Mouse (Mus musculus) forebrain, embryonic 12.5 days (tissue): ENCODE results near the gene Olfr656. TPM values are rescaled to one million over a fixed set of nuclear protein-coding genes. Genes with fewer than 3 reads are reported as not detected.

Source experiments
- ATAC-seq: fragments of 200-750 bp; cut with Nextera tagmentation; 2 replicates; pipeline ENCODE4 v1.8.0; 2017; ENCODE audit warnings: moderate TSS enrichment; ENCODE audit not compliant: low FRiP score
- H3K27ac ChIP-seq: fragments of 300-500 bp; sonication (generic); 2 replicates; pipeline ENCODE4 v1.5.1; 2016; ENCODE audit warnings: mild to moderate bottlenecking
- H3K27me3 ChIP-seq: fragments of 300-500 bp; sonication (generic); 2 replicates; pipeline ENCODE4 v1.6.1; 2016; ENCODE audit warnings: mild to moderate bottlenecking
- H3K36me3 ChIP-seq: fragments of 300-500 bp; sonication (generic); replicated peaks from 2 replicates; pipeline ENCODE4 v1.6.1; 2016; ENCODE audit warnings: mild to moderate bottlenecking
- H3K4me1 ChIP-seq: fragments of 300-500 bp; sonication (generic); 2 replicates; pipeline ENCODE4 v1.6.1; 2016
- H3K4me2 ChIP-seq: fragments of 300-500 bp; sonication (generic); 2 replicates; pipeline ENCODE4 v1.6.1; 2016; ENCODE audit warnings: mild to moderate bottlenecking, moderate library complexity
- H3K4me3 ChIP-seq: fragments of 300-500 bp; sonication (generic); replicated peaks from 2 replicates; pipeline ENCODE4 v1.5.1; 2016; ENCODE audit warnings: mild to moderate bottlenecking
- H3K9ac ChIP-seq: fragments of 300-500 bp; sonication (generic); 2 replicates; pipeline ENCODE4 v1.6.1; 2016; ENCODE audit warnings: mild to moderate bottlenecking
- H3K9me3 ChIP-seq: fragments of 300-500 bp; sonication (generic); 2 replicates; pipeline ENCODE4 v1.6.1; 2016
- WGBS: fragments of 180-500 bp; shearing (Covaris S2); methylation state at CpG from one replicate; pipeline ENCODE4 v1.1.7; 2016; 5-methylcytosine and 5-hydroxymethylcytosine counted together
- polyA plus RNA-seq: library from polyadenylated mRNA; unstranded; fragments of >200 nt; fragmentation: Nextera tagmentation; extraction: Ambion mirVana; gene quantifications from 2 replicates; pipeline ENCODE4 v1.2.1, GENCODE M21; 2016

Gene Olfr656
- not detected in 2 replicates for polyA plus RNA-seq

- H3K9me3 ChIP-seq = no peaks in the 10 kb centered on the region
- H3K36me3 ChIP-seq = no peaks in the 10 kb centered on the region
- no peaks in the 10 kb centered on the region for H3K4me1 ChIP-seq
- WGBS = 78% methylated on average over 4 of the region's 4 CpGs
- no peak for ATAC-seq
- H3K4me2 ChIP-seq = no peak within 1 kb of the TSS
- no peak within 1 kb of the TSS for H3K9ac ChIP-seq
- H3K4me3 ChIP-seq = no peak within 1 kb of the TSS
- H3K27me3 ChIP-seq = no peaks in the 10 kb centered on the region
- H3K27ac ChIP-seq = no peak within 1 kb of the TSS
These were observed at the start of gene Olfr656 for GRCm38 (mm10) chr7:104613655-104614054. Gene Olfr656, plus strand, starts transcription at chr7:104613955.

- no peak within 1 kb of the TSS for H3K9ac ChIP-seq
- ATAC-seq = no peak
- H3K27ac ChIP-seq = no peak within 1 kb of the TSS
- no peak within 1 kb of the TSS for H3K4me2 ChIP-seq
- H3K27me3 ChIP-seq = no peaks in the 10 kb centered on the region
- no peaks in the 10 kb centered on the region for H3K4me1 ChIP-seq
- 85% methylated on average over 2 of the region's 2 CpGs for WGBS
- H3K36me3 ChIP-seq = no peaks in the 10 kb centered on the region
- H3K9me3 ChIP-seq = no peaks in the 10 kb centered on the region
- no peak within 1 kb of the TSS for H3K4me3 ChIP-seq
These were observed 36.7 kb upstream of the Olfr656 start, which contains the start of gene Olfr653 for GRCm38 (mm10) chr7:104577014-104577413. Gene Olfr653, plus strand, starts transcription at chr7:104577314.

- Histone ChIP-seq H3K27ac (no peak overlapping the region), H3K27me3 (no peaks in the 10 kb centered on the region), H3K4me1 (no peaks in the 10 kb centered on the region), H3K36me3 (no peaks in the 10 kb centered on the region), H3K4me2 (no peak overlapping the region), H3K9ac (no peak overlapping the region), H3K4me3 (no peak overlapping the region), H3K9me3 (no peaks in the 10 kb centered on the region)
- no peak for ATAC-seq
- WGBS = 91% methylated on average over 4 of the region's 4 CpGs
These were observed 32.9 kb upstream of the Olfr656 start for GRCm38 (mm10) chr7:104580846-104581245.

GRCm38 (mm10) chr7:104581429-104581828, 32.3 kb upstream of the Olfr656 start:
- Histone ChIP-seq H3K9me3 (no peaks in the 10 kb centered on the region), H3K4me1 (no peaks in the 10 kb centered on the region), H3K4me3 (no peak overlapping the region), H3K27ac (no peak overlapping the region), H3K36me3 (no peaks in the 10 kb centered on the region), H3K27me3 (no peaks in the 10 kb centered on the region), H3K9ac (no peak overlapping the region), H3K4me2 (no peak overlapping the region)
- WGBS = 88% methylated on average over 4 of the region's 4 CpGs
- no peak for ATAC-seq

GRCm38 (mm10) chr7:104586725-104587124, 27.0 kb upstream of the Olfr656 start, which contains the start of gene Olfr654:
Gene Olfr654, plus strand, starts transcription at chr7:104587025.
- no peaks in the 10 kb centered on the region for H3K9me3 ChIP-seq
- no peak within 1 kb of the TSS for H3K9ac ChIP-seq
- no peaks in the 10 kb centered on the region for H3K36me3 ChIP-seq
- no peaks in the 10 kb centered on the region for H3K27me3 ChIP-seq
- no peak within 1 kb of the TSS for H3K4me3 ChIP-seq
- H3K27ac ChIP-seq = no peak within 1 kb of the TSS
- H3K4me1 ChIP-seq = no peaks in the 10 kb centered on the region
- WGBS = 91% methylated on average over 4 of the region's 4 CpGs
- ATAC-seq = no peak
- no peak within 1 kb of the TSS for H3K4me2 ChIP-seq

GRCm38 (mm10) chr7:104588274-104588673, 25.5 kb upstream of the Olfr656 start:
- no peaks in the 10 kb centered on the region for H3K36me3 ChIP-seq
- H3K4me3 ChIP-seq = no peak overlapping the region
- ATAC-seq = no peak
- no peaks in the 10 kb centered on the region for H3K9me3 ChIP-seq
- no peaks in the 10 kb centered on the region for H3K4me1 ChIP-seq
- H3K27ac ChIP-seq = no peak overlapping the region
- H3K4me2 ChIP-seq = no peak overlapping the region
- no peak overlapping the region for H3K9ac ChIP-seq
- WGBS = 83% methylated on average over 5 of the region's 5 CpGs
- H3K27me3 ChIP-seq = no peaks in the 10 kb centered on the region

- Histone ChIP-seq H3K4me1 (no peaks in the 10 kb centered on the region), H3K9me3 (0 out of 2 replicates have a peak, but pooled peaks cover 4% of the 10 kb centered on the region), H3K27ac (no peak within 1 kb of the TSS), H3K4me3 (no peak within 1 kb of the TSS), H3K4me2 (no peak within 1 kb of the TSS), H3K9ac (no peak within 1 kb of the TSS), H3K27me3 (no peaks in the 10 kb centered on the region), H3K36me3 (no peaks in the 10 kb centered on the region)
- ATAC-seq = no peak
- 86% methylated on average over 2 of the region's 2 CpGs for WGBS
These were observed 12.1 kb upstream of the Olfr656 start, which contains the start of gene Olfr655 for GRCm38 (mm10) chr7:104601679-104602078. Gene Olfr655, minus strand, starts transcription at chr7:104601779.

GRCm38 (mm10) chr7:104603173-104603572, 10.6 kb upstream of the Olfr656 start:
- Histone ChIP-seq H3K36me3 (no peaks in the 10 kb centered on the region), H3K4me1 (no peaks in the 10 kb centered on the region), H3K9me3 (0 out of 2 replicates have a peak, but pooled peaks cover 4% of the 10 kb centered on the region), H3K4me3 (no peak overlapping the region), H3K9ac (no peak overlapping the region), H3K4me2 (no peak overlapping the region), H3K27ac (no peak overlapping the region), H3K27me3 (no peaks in the 10 kb centered on the region)
- no peak for ATAC-seq
- WGBS = 0% methylated on average over 3 of the region's 3 CpGs

- Histone ChIP-seq H3K4me1 (no peaks in the 10 kb centered on the region), H3K9me3 (0 out of 2 replicates have a peak, but pooled peaks cover 4% of the 10 kb centered on the region), H3K27me3 (no peaks in the 10 kb centered on the region), H3K36me3 (no peaks in the 10 kb centered on the region), H3K4me2 (no peak overlapping the region), H3K4me3 (no peak overlapping the region), H3K9ac (no peak overlapping the region), H3K27ac (no peak overlapping the region)
- no peak for ATAC-seq
These were observed 9.0 kb upstream of the Olfr656 start for GRCm38 (mm10) chr7:104604727-104605126.

GRCm38 (mm10) chr7:104624494-104624893, 10.7 kb downstream of the Olfr656 start, which contains the start of gene Olfr657:
Gene Olfr657, plus strand, starts transcription at chr7:104624794.
- H3K27ac ChIP-seq = no peak within 1 kb of the TSS
- no peaks in the 10 kb centered on the region for H3K4me1 ChIP-seq
- no peaks in the 10 kb centered on the region for H3K36me3 ChIP-seq
- no peak within 1 kb of the TSS for H3K4me2 ChIP-seq
- H3K4me3 ChIP-seq = no peak within 1 kb of the TSS
- no peak for ATAC-seq
- H3K9ac ChIP-seq = no peak within 1 kb of the TSS
- no peaks in the 10 kb centered on the region for H3K9me3 ChIP-seq
- no peaks in the 10 kb centered on the region for H3K27me3 ChIP-seq

GRCm38 (mm10) chr7:104646841-104647482, 33.2 kb downstream of the Olfr656 start, which contains the start of gene Olfr658:
Gene Olfr658, minus strand, starts transcription at chr7:104647305.
- Histone ChIP-seq H3K27me3 (no peaks in the 10 kb centered on the region), H3K4me1 (no peaks in the 10 kb centered on the region), H3K9ac (no peak within 1 kb of the TSS), H3K36me3 (no peaks in the 10 kb centered on the region), H3K4me3 (peak within 1 kb of the TSS; percentile 34), H3K27ac (no peak within 1 kb of the TSS), H3K4me2 (peak within 1 kb of the TSS; percentile 55), H3K9me3 (no peaks in the 10 kb centered on the region)
- 20% methylated on average over 20 of the region's 22 CpGs for WGBS
- ATAC-seq = peak; percentile 94

- H3K4me3 ChIP-seq = no peak within 1 kb of the TSS
- no peaks in the 10 kb centered on the region for H3K4me1 ChIP-seq
- no peaks in the 10 kb centered on the region for H3K9me3 ChIP-seq
- WGBS = 89% methylated on average over 3 of the region's 3 CpGs
- H3K9ac ChIP-seq = no peak within 1 kb of the TSS
- H3K36me3 ChIP-seq = no peaks in the 10 kb centered on the region
- H3K27me3 ChIP-seq = no peaks in the 10 kb centered on the region
- ATAC-seq = no peak
- no peak within 1 kb of the TSS for H3K4me2 ChIP-seq
- H3K27ac ChIP-seq = no peak within 1 kb of the TSS
These were observed 52.7 kb downstream of the Olfr656 start, which contains the start of gene Olfr659 for GRCm38 (mm10) chr7:104666453-104666852. Gene Olfr659, plus strand, starts transcription at chr7:104666753.
